Mouse (Mus musculus) spleen, adult 2 months (tissue): ENCODE measurements around the gene Tars2. TPM values are rescaled to one million over a fixed set of nuclear protein-coding genes. Genes with fewer than 3 reads are reported as not detected.

Experiments
- DNase-seq, 2 experiments: peaks; one replicate each; pipeline versions ENCODE4 v3.0.0 to v3.0.0-alpha.2; 2012 to 2021; ENCODE audit warnings: low spot score in 2 of 2, low read depth in 1 of 2
- H3K27ac ChIP-seq: fragments of 200-500 bp; 2 replicates; pipeline ENCODE4 v1.5.1; 2012; ENCODE audit warnings: low read length, inconsistent platforms; ENCODE audit not compliant: insufficient read depth
- H3K27me3 ChIP-seq: fragments of 200-500 bp; 2 replicates; pipeline ENCODE4 v1.6.1; 2012; ENCODE audit warnings: mild to moderate bottlenecking, moderate library complexity, low read length, inconsistent platforms; ENCODE audit not compliant: control insufficient read depth, insufficient read depth
- H3K36me3 ChIP-seq: fragments of 200-500 bp; 2 replicates; pipeline ENCODE4 v1.6.1; 2012; ENCODE audit warnings: mild to moderate bottlenecking, low read length, inconsistent platforms; ENCODE audit not compliant: control insufficient read depth, insufficient read depth
- H3K4me1 ChIP-seq: fragments of 200-500 bp; 2 replicates; pipeline ENCODE4 v1.6.1; 2011; ENCODE audit warnings: inconsistent platforms; ENCODE audit not compliant: control insufficient read depth, insufficient read depth, insufficient read length
- H3K4me3 ChIP-seq: fragments of 200-500 bp; 2 replicates; pipeline ENCODE4 v1.5.1; 2011; ENCODE audit warnings: mild to moderate bottlenecking, inconsistent platforms; ENCODE audit not compliant: insufficient read depth, insufficient read length; ENCODE audit errors: extremely low read depth
- CTCF ChIP-seq: fragments of 200-500 bp; IDR thresholded peaks from 2 replicates; pipeline ENCODE4 v1.5.1; 2011; ENCODE audit warnings: mild to moderate bottlenecking, inconsistent platforms; ENCODE audit not compliant: insufficient read depth, insufficient read length, insufficient replicate concordance; ENCODE audit errors: extremely low read depth
- POLR2A ChIP-seq: fragments of 200-500 bp; IDR thresholded peaks from 2 replicates; pipeline ENCODE4 v1.6.1; 2011; ENCODE audit warnings: low read depth, low read length, inconsistent platforms
- WGBS: fragments of 180-500 bp; shearing (Covaris S2); methylation state at CpG from one replicate; pipeline ENCODE4 v1.1.7; 2018; 5-methylcytosine and 5-hydroxymethylcytosine counted together
- polyA plus RNA-seq: library from polyadenylated mRNA; depleted of rRNA; stranded (reverse); fragments of >200 nt; gene quantifications from 2 replicates; pipeline ENCODE4 v1.2.3, GENCODE M21; 2012

The Tars2 gene
- polyA plus RNA-seq, 1 experiment, result 29.5 TPM

DNA sequence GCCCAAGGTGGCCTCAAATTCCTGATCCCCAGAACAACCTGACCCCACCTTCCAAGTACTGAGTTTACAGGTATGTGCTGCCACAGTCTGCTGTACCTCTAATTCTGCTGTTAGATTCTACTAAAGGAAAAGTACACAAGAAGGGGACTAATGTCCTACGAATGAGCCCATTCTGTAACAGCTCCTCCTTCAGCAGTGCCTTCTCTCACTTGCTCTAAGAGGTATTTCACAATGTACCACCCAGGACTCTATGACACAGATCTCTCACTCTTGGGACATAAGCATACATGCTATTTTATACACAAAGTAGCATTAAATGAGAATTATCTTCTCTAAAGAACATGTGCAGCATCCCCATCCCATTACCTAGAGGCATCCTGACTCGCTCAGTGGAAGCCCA is 33.7 kb upstream of the Tars2 start:
- no peak for TF ChIP-seq CTCF
- TF ChIP-seq POLR2A, result no peak
- WGBS, result 92% methylated on average over 2 of the region's 2 CpGs
- H3K27ac ChIP-seq, result no peak overlapping the region

GRCm38 (mm10) chr3:95785501-95785900 is 25.5 kb upstream of the Tars2 start:
- no peak overlapping the region for H3K27ac ChIP-seq
- WGBS, result 96% methylated on average over 4 of the region's 4 CpGs
- DNase-seq, result no peak

More for the DNA sequence above, 33.7 kb upstream of the Tars2 start:
- no peak for DNase-seq
- Histone ChIP-seq H3K4me3 (no peak overlapping the region), H3K4me1 (peaks cover 2% of the 10 kb centered on the region; the same call in 1 of the 2 replicates), H3K27me3 (no peaks in the 10 kb centered on the region), H3K36me3 (peaks cover 2% of the 10 kb centered on the region; the same call in 1 of the 2 replicates)

GRCm38 (mm10) chr3:95771985-95772384 is 12.0 kb upstream of the Tars2 start:
- H3K4me3 ChIP-seq, result no peak overlapping the region
- DNase-seq, result peak in 1 of 2 experiments; percentile 23
- H3K4me1 ChIP-seq, result no peaks in the 10 kb centered on the region
- no peaks in the 10 kb centered on the region for H3K27me3 ChIP-seq
- no peak overlapping the region for H3K27ac ChIP-seq
- H3K36me3 ChIP-seq, result peaks cover 34% of the 10 kb centered on the region
- TF ChIP-seq POLR2A (no peak), CTCF (no peak)

More at GRCm38 (mm10) chr3:95785501-95785900, 25.5 kb upstream of the Tars2 start:
- Histone ChIP-seq H3K27me3 (no peaks in the 10 kb centered on the region), H3K4me3 (no peak overlapping the region), H3K36me3 (peaks cover 37% of the 10 kb centered on the region), H3K4me1 (no peaks in the 10 kb centered on the region)
- TF ChIP-seq CTCF (no peak), POLR2A (no peak)

DNA sequence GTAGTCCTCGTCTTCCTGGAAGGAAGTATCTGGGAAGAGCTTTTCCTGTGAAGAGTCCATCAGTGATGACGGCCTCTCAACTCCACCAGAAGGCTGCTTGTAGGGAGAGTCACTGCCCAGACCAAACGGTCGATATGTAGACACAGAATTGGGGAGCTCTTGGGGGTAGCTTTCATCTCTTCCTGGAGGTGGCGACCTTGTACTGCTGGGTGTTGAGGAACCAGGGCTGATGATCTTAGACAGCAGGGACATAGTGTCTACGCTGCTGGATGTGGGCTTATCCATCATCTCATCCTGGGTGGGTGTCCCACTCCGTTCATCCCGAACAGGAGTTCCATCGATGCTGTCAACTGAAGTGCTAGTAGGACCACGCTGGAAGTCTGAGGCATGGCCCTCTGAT is 5.5 kb upstream of the Tars2 start:
- Histone ChIP-seq H3K27ac (no peak overlapping the region), H3K4me3 (no peak overlapping the region), H3K27me3 (no peaks in the 10 kb centered on the region), H3K36me3 (peaks cover 38% of the 10 kb centered on the region), H3K4me1 (no peaks in the 10 kb centered on the region)
- no peak for TF ChIP-seq CTCF
- no peak for TF ChIP-seq POLR2A
- DNase-seq, result no peak
- 91% methylated on average over 10 of the region's 10 CpGs for WGBS

- TF ChIP-seq POLR2A, result no peak
- TF ChIP-seq CTCF, result no peak
These were observed 3.8 kb upstream of the Tars2 start for GRCm38 (mm10) chr3:95763811-95764210.

DNA sequence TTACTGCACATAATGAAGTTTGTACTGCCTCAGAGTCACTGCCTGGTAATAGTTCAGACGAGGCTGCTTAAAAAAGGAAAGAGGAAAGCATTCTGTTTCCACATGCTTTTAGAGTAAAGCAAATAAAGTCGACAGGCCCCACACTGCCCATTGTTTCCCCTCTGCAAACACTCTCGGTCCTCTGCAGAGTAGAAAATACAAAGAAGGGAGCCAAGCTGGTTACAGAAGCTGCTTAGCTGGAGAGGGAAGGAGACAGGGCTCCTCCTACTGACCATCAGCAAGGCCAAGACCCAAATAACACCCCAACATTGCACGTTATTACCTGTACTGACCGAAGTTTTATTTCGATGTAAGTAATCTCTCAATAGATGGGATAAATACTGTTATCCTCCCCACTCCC is 3.0 kb upstream of the Tars2 start:
- Histone ChIP-seq H3K27me3 (no peaks in the 10 kb centered on the region), H3K27ac (no peak overlapping the region), H3K4me1 (peaks cover 5% of the 10 kb centered on the region), H3K36me3 (peaks cover 27% of the 10 kb centered on the region), H3K4me3 (no peak overlapping the region)
- TF ChIP-seq CTCF (no peak), POLR2A (no peak)
- WGBS, result 87% methylated on average over 6 of the region's 6 CpGs
- no peak for DNase-seq

More at GRCm38 (mm10) chr3:95763811-95764210, 3.8 kb upstream of the Tars2 start:
- H3K27me3 ChIP-seq, result no peaks in the 10 kb centered on the region
- H3K4me1 ChIP-seq, result 0 out of 2 replicates have a peak, but pooled peaks cover 2% of the 10 kb centered on the region
- H3K36me3 ChIP-seq, result peaks cover 32% of the 10 kb centered on the region
- WGBS, result 91% methylated on average over 10 of the region's 10 CpGs
- DNase-seq, result no peak
- H3K27ac ChIP-seq, result no peak overlapping the region
- no peak overlapping the region for H3K4me3 ChIP-seq

- peaks cover 5% of the 10 kb centered on the region for H3K4me1 ChIP-seq
- H3K27ac ChIP-seq, result no peak overlapping the region
- H3K27me3 ChIP-seq, result no peaks in the 10 kb centered on the region
- no peak for TF ChIP-seq CTCF
- no peak for TF ChIP-seq POLR2A
- WGBS, result 92% methylated on average over 4 of the region's 4 CpGs
- no peak for DNase-seq
- peaks cover 27% of the 10 kb centered on the region for H3K36me3 ChIP-seq
- no peak overlapping the region for H3K4me3 ChIP-seq
These were observed 1.8 kb upstream of the Tars2 start for GRCm38 (mm10) chr3:95761771-95762170.
